Mouse (Mus musculus) lung, embryonic 16.5 days (tissue): ENCODE measurements at regions not wholly inside any gene's neighbourhood (a gene's known extent, or its start where the extent isn't known, plus 50 kb on each side); places are given as distances from the start of the nearest gene placed in this dataset.
A peak's percentile ranks its signal among the peaks of the same experiment; 100 is the strongest.

ENCODE experiments used
- ATAC-seq: fragments of 200-750 bp; cut with Nextera tagmentation; 2 replicates; pipeline ENCODE4 v1.8.0; 2017; ENCODE audit warnings: low read depth, mild to moderate bottlenecking, moderate library complexity
- H3K27ac ChIP-seq: fragments of 300-500 bp; sonication (generic); 2 replicates; pipeline ENCODE4 v1.5.1; 2014; ENCODE audit warnings: mild to moderate bottlenecking, control low read depth, low read length
- H3K27me3 ChIP-seq: fragments of 300-500 bp; sonication (generic); 2 replicates; pipeline ENCODE4 v1.6.1; 2014; ENCODE audit warnings: low read depth, low read length, mixed read lengths; ENCODE audit not compliant: control insufficient read depth, insufficient read depth
- H3K36me3 ChIP-seq: fragments of 300-500 bp; sonication (generic); 2 replicates; pipeline ENCODE4 v1.6.1; 2014; ENCODE audit warnings: low read length; ENCODE audit not compliant: control insufficient read depth, insufficient read depth
- H3K4me1 ChIP-seq: fragments of 300-500 bp; sonication (generic); replicated peaks from 2 replicates; pipeline ENCODE4 v1.6.1; 2014; ENCODE audit warnings: low read length, mixed read lengths; ENCODE audit not compliant: control insufficient read depth, insufficient read depth
- H3K4me2 ChIP-seq: fragments of 300-500 bp; sonication (generic); 2 replicates; pipeline ENCODE4 v1.6.1; 2014; ENCODE audit warnings: low read depth, low read length, control low read depth
- H3K4me3 ChIP-seq: fragments of 300-500 bp; sonication (generic); 2 replicates; pipeline ENCODE4 v1.5.1; 2014; ENCODE audit warnings: mild to moderate bottlenecking, low read length, control low read depth
- H3K9ac ChIP-seq: fragments of 300-500 bp; sonication (generic); 2 replicates; pipeline ENCODE4 v1.6.1; 2014; ENCODE audit warnings: low read length, control low read depth
- H3K9me3 ChIP-seq: fragments of 300-500 bp; sonication (generic); 2 replicates; pipeline ENCODE4 v1.6.1; 2016; ENCODE audit warnings: low read length; ENCODE audit not compliant: control insufficient read depth
- WGBS: fragments of 180-500 bp; shearing (Covaris S2); extraction: QIAGEN DNeasy Blood & Tissue Kit; methylation state at CpG from one replicate; pipeline ENCODE4 v1.1.7; 2014; 5-methylcytosine and 5-hydroxymethylcytosine counted together

DNA sequence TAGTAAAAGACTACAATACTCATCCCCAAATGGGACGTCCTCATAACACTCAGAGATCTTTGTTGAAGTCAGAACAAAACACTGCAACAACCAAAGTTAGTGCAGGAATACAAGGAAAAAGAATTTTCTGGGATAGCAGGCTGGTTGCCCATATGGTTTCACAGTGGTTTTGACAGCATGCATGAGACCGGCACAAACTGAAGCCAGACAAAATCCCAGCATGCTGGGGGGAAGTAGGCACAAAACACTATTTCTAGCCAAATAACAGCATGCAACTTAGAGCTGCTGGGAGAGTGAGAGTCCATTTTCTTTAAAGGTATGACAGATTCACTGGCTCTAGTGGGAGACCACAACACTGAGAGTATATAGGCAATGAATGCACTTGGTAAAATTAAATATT lies 619.1 kb upstream of the Manea start:
- H3K4me1 ChIP-seq = no peaks in the 10 kb centered on the region
- H3K9ac ChIP-seq = no peak overlapping the region
- H3K36me3 ChIP-seq = no peaks in the 10 kb centered on the region
- H3K4me2 ChIP-seq = no peak overlapping the region
- no peaks in the 10 kb centered on the region for H3K27me3 ChIP-seq
- no peak overlapping the region for H3K27ac ChIP-seq
- H3K9me3 ChIP-seq = no peaks in the 10 kb centered on the region
- no peak overlapping the region for H3K4me3 ChIP-seq
- 77% methylated on average over 2 of the region's 2 CpGs for WGBS
- ATAC-seq = no peak

DNA sequence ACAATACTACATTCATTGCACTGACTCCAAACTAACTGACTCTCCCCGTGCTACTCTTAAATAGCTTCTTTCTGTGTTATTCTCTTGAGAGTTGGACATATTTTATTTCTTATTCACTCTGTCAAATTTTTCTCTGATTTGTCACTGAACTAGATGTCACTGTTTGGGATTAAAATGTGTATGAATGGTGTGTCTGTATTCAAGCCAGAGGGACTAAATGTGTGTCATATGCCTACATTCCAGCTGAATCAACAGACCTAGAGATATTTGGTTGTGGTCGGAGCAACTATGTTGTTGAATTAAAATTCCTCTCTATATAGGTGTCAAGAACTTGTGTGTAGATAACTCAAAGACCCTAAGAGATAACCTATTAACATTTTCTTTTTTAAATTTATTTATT lies 618.2 kb upstream of the Manea start:
- WGBS = 66% methylated on average over 2 of the region's 2 CpGs
- H3K4me2 ChIP-seq = no peak overlapping the region
- no peak overlapping the region for H3K27ac ChIP-seq
- no peaks in the 10 kb centered on the region for H3K4me1 ChIP-seq
- H3K9ac ChIP-seq = no peak overlapping the region
- H3K4me3 ChIP-seq = no peak overlapping the region
- no peaks in the 10 kb centered on the region for H3K36me3 ChIP-seq
- no peaks in the 10 kb centered on the region for H3K27me3 ChIP-seq
- H3K9me3 ChIP-seq = no peaks in the 10 kb centered on the region
- no peak for ATAC-seq

DNA sequence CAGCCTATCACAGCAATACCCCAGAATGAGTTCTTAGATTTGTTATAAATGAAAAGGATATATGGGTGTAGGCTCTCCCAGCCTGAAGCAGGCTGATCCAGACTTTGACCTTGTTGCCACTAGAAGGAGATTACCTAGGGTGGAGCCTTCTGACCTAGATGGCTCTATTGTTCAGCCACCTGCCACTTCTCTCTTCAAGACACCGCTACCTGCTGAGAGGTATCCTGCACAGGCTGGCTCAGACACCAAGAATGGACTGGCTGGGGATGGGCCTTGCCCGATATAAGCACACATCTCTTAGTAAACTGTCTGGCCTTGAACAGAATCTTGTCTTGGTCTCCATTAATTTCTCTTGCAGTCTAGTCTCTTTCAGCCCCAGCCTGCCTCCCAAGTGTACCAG lies 597.9 kb upstream of the Manea start:
- H3K4me3 ChIP-seq = no peak overlapping the region
- 0 out of 2 replicates have a peak, but pooled peaks cover 3% of the 10 kb centered on the region for H3K9me3 ChIP-seq
- 87% methylated on average over 2 of the region's 2 CpGs for WGBS
- no peak for ATAC-seq
- H3K4me2 ChIP-seq = no peak overlapping the region
- no peaks in the 10 kb centered on the region for H3K36me3 ChIP-seq
- H3K4me1 ChIP-seq = no peaks in the 10 kb centered on the region
- H3K27ac ChIP-seq = no peak overlapping the region
- H3K9ac ChIP-seq = no peak overlapping the region
- no peaks in the 10 kb centered on the region for H3K27me3 ChIP-seq

DNA sequence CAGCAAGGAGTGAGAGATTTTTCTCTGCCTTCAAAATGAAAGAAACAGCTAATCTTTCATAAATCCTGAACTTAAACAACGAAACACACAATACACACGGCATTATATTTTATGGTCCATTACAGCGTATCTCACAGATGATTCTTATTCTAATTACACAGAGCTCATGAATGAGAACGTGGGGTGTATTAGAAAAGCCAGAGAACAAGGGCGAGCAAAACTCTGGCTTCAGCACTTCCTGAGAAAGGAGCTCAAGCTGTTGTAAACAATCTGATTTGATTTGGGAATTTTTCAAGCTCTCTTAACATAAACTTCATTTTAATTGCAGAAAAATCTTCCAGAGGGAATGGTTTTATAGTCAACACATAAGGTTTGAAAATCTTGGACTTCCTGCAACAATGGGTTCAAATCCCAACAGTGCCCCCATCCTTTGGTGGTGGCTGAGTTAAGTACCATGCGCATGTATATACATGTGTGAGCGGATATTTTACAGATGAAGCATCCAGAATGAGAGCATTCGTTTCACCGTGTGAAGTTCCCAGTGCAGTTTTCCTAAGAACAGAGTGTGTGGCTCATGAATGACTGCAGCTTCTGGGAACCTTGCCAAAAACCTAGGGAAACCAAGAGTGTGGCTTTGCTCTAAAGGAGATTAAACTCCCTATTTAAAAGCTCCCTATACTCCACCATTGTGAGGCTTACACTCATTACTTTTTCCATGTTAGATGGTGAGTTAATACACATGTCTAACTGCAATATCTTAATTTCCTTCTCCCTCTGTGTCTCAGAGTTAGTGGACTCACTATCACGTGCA lies 587.5 kb upstream of the Manea start:
- Histone ChIP-seq H3K4me3 (no peak overlapping the region), H3K9me3 (no peaks in the 10 kb centered on the region), H3K4me1 (no peaks in the 10 kb centered on the region), H3K36me3 (no peaks in the 10 kb centered on the region), H3K4me2 (no peak overlapping the region), H3K27me3 (no peaks in the 10 kb centered on the region), H3K27ac (no peak overlapping the region), H3K9ac (no peak overlapping the region)
- WGBS = 37% methylated on average over 10 of the region's 10 CpGs
- peak; percentile 82 for ATAC-seq

DNA sequence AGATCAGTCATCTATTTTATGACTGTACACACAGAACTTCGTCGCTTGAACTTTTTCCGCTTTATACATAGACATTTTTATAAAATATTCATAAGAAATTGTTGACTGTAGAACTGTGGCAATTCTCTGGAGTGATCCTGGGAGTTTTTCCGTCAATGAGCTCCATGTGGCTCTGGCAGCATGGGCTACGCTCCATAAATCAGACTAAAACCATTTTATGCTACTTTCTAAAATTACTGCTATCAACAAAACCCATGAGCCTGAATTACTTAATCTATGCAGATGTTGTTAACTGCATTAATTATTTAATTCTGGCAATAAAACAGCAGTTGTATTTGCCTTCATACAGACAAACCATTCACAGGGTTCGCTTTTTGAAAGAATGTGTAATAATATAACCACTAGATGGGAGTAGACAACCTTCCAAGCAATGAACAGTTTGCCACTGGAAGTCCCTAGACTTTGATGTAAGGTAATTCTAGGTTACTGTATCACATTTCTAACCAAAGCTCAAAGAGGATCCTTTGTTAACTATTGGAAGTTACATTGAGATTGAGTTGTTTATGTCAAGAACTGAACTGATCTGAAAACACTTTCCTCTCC lies 583.3 kb upstream of the Manea start:
- Histone ChIP-seq H3K9me3 (no peaks in the 10 kb centered on the region), H3K4me3 (no peak overlapping the region), H3K36me3 (no peaks in the 10 kb centered on the region), H3K27ac (no peak overlapping the region), H3K9ac (no peak overlapping the region), H3K27me3 (no peaks in the 10 kb centered on the region), H3K4me2 (no peak overlapping the region), H3K4me1 (no peaks in the 10 kb centered on the region)
- 63% methylated on average over 6 of the region's 6 CpGs for WGBS
- ATAC-seq = no peak

DNA sequence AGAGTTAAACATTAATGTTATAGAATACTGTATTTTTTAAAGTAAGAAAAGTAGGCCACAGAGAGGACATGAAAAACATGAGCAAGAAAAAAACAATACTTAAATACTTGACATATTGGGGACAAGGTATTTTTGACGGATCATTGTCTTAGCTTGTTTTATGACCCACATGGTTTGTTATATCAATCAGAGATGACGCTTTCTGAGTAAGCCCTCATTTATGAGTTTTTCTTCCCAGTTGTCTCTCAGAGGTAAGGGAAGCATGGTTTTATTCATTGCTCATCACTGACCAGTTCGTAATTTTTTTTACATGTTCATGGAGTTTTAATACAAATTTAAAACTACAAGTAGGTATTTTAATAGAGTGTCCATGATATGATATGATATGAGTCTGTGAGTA lies 579.4 kb upstream of the Manea start:
- Histone ChIP-seq H3K9me3 (no peaks in the 10 kb centered on the region), H3K4me1 (no peaks in the 10 kb centered on the region), H3K27ac (no peak overlapping the region), H3K9ac (no peak overlapping the region), H3K27me3 (no peaks in the 10 kb centered on the region), H3K36me3 (no peaks in the 10 kb centered on the region), H3K4me2 (no peak overlapping the region), H3K4me3 (no peak overlapping the region)
- ATAC-seq = no peak
- 75% methylated on average over 3 of the region's 3 CpGs for WGBS

DNA sequence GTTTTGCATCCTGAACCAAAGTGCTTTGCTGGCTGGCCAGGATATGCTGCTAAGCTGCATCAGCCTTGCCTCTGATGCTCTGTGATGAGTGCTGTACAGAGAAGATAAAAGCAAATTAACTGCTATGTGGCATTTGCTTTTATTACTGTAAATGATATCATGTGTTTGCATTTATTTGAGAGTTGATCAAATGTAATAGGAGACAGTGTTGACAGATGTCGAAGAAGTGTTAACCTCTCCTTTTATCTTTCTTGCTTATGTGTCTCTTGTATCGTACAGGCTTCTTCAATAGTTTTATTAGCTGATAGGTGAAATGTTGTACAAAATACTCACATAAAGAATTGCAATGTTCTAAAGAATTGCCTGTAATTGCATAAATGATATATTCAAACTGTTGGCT lies 541.8 kb upstream of the Manea start:
- no peak overlapping the region for H3K4me3 ChIP-seq
- no peaks in the 10 kb centered on the region for H3K36me3 ChIP-seq
- H3K4me2 ChIP-seq = no peak overlapping the region
- H3K27ac ChIP-seq = no peak overlapping the region
- no peak for ATAC-seq
- H3K9ac ChIP-seq = no peak overlapping the region
- no peaks in the 10 kb centered on the region for H3K27me3 ChIP-seq
- 29% methylated on average over 2 of the region's 2 CpGs for WGBS
- no peaks in the 10 kb centered on the region for H3K4me1 ChIP-seq
- no peaks in the 10 kb centered on the region for H3K9me3 ChIP-seq

DNA sequence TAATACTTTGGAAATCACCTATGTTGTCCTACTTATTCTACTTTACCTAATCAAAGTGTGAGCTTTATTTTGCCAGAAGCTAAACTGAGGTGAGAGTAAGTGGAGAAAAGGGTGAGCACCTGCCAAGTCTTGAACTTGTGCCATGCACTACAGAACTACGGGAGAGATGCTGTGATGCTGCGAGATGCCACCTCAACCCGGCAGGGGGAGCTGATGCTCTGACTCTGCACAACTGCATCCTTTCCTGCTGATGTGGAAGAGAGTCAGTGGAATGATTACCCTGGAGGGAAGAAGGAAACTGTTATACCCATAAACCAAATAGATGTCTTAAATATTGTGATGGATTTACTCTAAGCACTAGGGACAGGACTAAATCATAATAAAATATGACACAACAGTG lies 532.3 kb upstream of the Manea start:
- no peaks in the 10 kb centered on the region for H3K9me3 ChIP-seq
- no peak overlapping the region for H3K27ac ChIP-seq
- no peak overlapping the region for H3K9ac ChIP-seq
- H3K27me3 ChIP-seq = no peaks in the 10 kb centered on the region
- 42% methylated on average over 3 of the region's 3 CpGs for WGBS
- no peaks in the 10 kb centered on the region for H3K36me3 ChIP-seq
- H3K4me1 ChIP-seq = no peaks in the 10 kb centered on the region
- no peak for ATAC-seq
- H3K4me2 ChIP-seq = no peak overlapping the region
- H3K4me3 ChIP-seq = no peak overlapping the region

DNA sequence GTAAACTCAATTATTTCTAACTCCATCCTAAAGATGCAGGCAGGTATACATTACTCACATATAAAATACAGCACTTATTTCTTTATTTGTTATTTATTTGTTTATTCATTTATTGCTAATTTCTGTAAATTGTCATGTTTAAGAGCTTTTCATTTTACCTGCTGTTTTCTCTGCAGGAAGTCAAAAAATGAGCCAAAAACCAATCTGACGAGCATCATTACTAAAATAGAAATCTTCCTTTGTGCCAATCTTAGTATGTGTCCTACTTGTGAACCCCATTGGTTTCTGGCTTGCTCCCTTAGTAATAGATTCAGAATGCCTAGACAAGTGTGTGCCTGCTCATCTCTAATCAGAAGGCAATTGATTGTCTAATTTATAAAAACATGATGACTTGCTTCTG lies 495.1 kb upstream of the Manea start:
- Histone ChIP-seq H3K9me3 (no peaks in the 10 kb centered on the region), H3K4me3 (no peak overlapping the region), H3K36me3 (no peaks in the 10 kb centered on the region), H3K4me1 (no peaks in the 10 kb centered on the region), H3K4me2 (no peak overlapping the region), H3K27me3 (no peaks in the 10 kb centered on the region), H3K27ac (no peak overlapping the region), H3K9ac (no peak overlapping the region)
- 78% methylated on average over 1 of the region's 1 CpGs for WGBS
- no peak for ATAC-seq
